ENCODE assay signal across 9 mouse cellular contexts in the genomic region with DNA sequence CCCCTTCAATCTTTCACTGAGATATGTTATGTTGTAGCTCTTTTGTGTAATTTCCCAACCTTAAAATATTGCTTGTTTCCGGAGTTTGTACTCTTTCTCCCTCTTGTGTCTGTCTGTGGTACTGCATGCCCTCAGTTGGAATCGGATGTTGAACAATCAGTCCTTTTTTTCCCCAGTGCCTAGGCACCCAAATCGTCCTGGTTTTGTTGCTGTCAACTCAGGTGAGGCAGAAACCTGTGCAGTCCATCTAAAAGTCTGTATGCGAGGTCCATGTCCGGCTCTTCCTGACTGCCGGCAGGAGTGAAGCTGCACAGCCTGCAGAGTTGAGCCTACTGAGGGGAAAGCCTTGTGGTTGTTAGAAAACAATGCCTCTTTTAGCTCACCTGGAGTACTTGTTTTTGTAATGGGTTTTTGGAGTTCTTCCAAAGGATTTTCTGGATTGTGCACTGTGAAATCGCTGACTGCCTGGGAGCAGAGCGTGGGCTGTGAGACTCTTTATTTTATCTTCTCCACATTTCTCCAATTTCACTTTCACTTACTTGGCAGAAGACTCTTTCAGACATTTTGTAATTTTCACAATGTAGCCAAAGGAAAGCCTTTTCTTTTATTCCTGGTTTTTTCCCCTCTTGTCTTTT. TPM values are rescaled to one million over a fixed set of nuclear protein-coding genes. Genes with fewer than 3 reads are reported as not detected.
A peak's percentile ranks its signal among the peaks of the same experiment; 100 is the strongest.
DNase-seq lines count a peak whose midpoint lies in the region; ATAC-seq lines count a peak whose summit lies in the region.
"Had no signal": no experiment of that assay in that cellular context is flagged by ENCODE, and none has a peak within 500 bp of the region (broad histone marks: within the 10 kb centered on the region; RNA-seq: fewer than 3 reads in every experiment).

No protein-coding gene starts in this region.

- 63% methylated on average over 8 of the region's 8 CpGs for WGBS in heart, embryonic 12.5 days

- no peaks in the 10 kb centered on the region for H3K27me3 ChIP-seq in heart, embryonic 12.5 days (replicated peaks)
- H3K27me3 ChIP-seq: neural tube, embryonic 13.5 days had no signal

- peaks cover 32% of the 10 kb centered on the region for H3K36me3 ChIP-seq in heart, embryonic 12.5 days

- no peaks in the 10 kb centered on the region for H3K9me3 ChIP-seq in heart, embryonic 12.5 days (replicated peaks)
- H3K9me3 ChIP-seq: neural tube, embryonic 13.5 days had no signal

- no peak overlapping the region for H3K9ac ChIP-seq in heart, embryonic 12.5 days
- H3K9ac ChIP-seq: neural tube, embryonic 13.5 days had no signal

- H3K4me2 ChIP-seq in heart, embryonic 12.5 days: no peak overlapping the region
- H3K4me2 ChIP-seq: neural tube, embryonic 13.5 days had no signal

- no peak for ATAC-seq in heart, embryonic 12.5 days (ENCODE audit: insufficient number of reproducible peaks, low FRiP score)
- peak; percentile 88 for ATAC-seq in megakaryocyte progenitor cell, adult 5-6 weeks (replicated peaks; ENCODE audit: poor library complexity)

- no peak overlapping the region for H3K27ac ChIP-seq in heart, embryonic 12.5 days (ENCODE audit: poor library complexity, severe bottlenecking)
- H3K27ac ChIP-seq: neural tube, embryonic 13.5 days had no signal

- H3K4me3 ChIP-seq in heart, embryonic 12.5 days: no peak overlapping the region
- H3K4me3 ChIP-seq: neural tube, embryonic 13.5 days had no signal

- peak; percentile 56 to 86 for DNase-seq in heart, adult 18-20 months
- DNase-seq in R1 (ENCODE audit: low read depth, low spot score): peak; percentile 60
- DNase-seq in cerebellum, postnatal 10 days: peak; percentile 75 to 83
- peak; percentile 24 to 57 for DNase-seq in gastrocnemius, postnatal 4 days (ENCODE audit: low spot score in 2 of 2)
- DNase-seq in layer of hippocampus, postnatal 14 days (ENCODE audit: low spot score in 2 of 2): peak; percentile 64 to 74
- DNase-seq in spleen, postnatal 36 days (ENCODE audit: low spot score in 2 of 2): peak; percentile 32 to 34

- peaks cover 3% of the 10 kb centered on the region for H3K4me1 ChIP-seq in heart, embryonic 12.5 days (replicated peaks)

RNA-seq across cellular contexts. Expression of a gene that starts 11.4 kb away (rescaled TPM):
- total RNA-seq in heart, adult 18-20 months (2021): 100 to 1,000 TPM; 102 to 120 TPM
- polyA plus RNA-seq in heart, embryonic 12.5 days (2016; fragmentation: Nextera tagmentation; extraction: Ambion mirVana): 102 and 111 TPM in 2 replicates
- total RNA-seq in gastrocnemius, postnatal 4 days (2021): 10 to 100 TPM; 61.3 to 73.4 TPM
- total RNA-seq in layer of hippocampus, postnatal 14 days (2021): 100 to 1,000 TPM; 118 to 119 TPM
- 219 and 220 TPM in 2 replicates for total RNA-seq in megakaryocyte progenitor cell, adult 5-6 weeks (2015)
- 295 and 366 TPM in 2 replicates for total RNA-seq in megakaryocyte progenitor cell, adult 5-6 weeks (2017)
